Mouse (Mus musculus) spleen, adult 2 months (tissue): ENCODE measurements around the gene Cdh5.

ENCODE experiments used
- CTCF ChIP-seq: fragments of 200-500 bp; IDR thresholded peaks from 2 replicates; pipeline ENCODE4 v1.5.1; 2011; ENCODE audit warnings: mild to moderate bottlenecking, inconsistent platforms; ENCODE audit not compliant: insufficient read depth, insufficient read length, insufficient replicate concordance; ENCODE audit errors: extremely low read depth
- POLR2A ChIP-seq: fragments of 200-500 bp; IDR thresholded peaks from 2 replicates; pipeline ENCODE4 v1.6.1; 2011; ENCODE audit warnings: low read depth, low read length, inconsistent platforms

DNA sequence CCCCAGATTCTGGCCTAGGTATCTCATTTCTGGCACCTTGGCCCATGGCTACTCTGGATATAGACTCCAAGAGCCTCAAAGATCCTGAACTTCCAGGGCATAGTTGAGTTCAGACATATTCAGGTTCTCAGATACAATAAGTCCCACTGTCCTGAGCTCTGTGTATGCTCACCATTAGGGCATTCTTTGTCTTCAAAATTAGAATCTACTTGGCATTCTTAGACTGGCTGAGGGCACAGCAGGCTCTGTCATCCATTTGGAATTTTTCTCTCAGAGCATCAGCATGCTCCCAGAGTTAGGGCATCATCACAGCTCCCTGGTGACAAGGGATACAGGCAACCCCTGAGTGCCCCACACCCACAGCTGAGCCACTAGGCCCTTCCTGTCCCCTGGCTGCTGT lies 5.7 kb downstream of the Cdh5 start:
- TF ChIP-seq CTCF (no peak), POLR2A (no peak)
